Mouse (Mus musculus): ENCODE measurements around the gene Zfp711.
A peak's percentile ranks its signal among the peaks of the same experiment; 100 is the strongest.

The Zfp711 gene

DNA sequence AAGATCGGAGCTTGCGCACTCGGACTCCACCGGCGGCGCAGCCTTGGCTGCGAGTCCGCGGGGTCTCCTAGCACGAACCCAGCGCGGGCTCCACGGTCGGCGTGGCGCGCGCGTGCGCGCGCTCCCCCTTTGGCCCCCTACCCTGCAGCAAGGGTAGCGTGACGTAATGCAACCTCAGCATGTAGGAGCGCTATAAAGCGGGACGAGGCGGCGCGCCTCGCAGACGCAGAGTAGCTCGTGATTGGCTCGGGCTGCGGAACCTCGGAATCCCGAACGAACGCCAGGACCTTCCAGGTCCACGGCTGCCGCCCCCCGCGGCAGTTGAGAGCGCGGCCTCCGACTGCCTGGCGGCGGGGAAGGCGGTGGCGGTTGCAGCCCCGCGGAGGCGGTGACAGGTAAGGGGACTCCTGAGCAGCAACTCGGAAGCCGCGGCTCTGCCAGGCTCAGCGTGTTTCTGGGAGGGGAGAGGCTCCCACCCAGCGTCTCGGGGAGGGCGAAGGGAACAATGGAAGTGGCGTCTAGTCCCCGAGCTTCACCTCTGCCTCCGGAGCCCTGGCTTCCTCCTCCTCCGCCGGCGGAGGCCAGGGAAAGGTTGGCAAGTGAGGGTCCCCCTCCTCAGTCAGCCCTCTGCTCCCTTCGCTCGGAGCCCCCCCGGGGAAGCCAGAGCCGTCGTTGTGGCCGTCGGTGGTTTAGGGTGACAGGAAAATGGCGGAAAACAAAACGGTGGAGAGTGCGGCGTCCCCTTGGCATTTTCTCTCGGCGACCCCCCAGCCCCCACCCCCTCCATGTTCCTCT is at the start of gene Zfp711:
Gene Zfp711, plus strand, starts transcription at position 16 of the 795 bp plus-strand sequence.
- DNase-seq (ENCODE audit: low read depth), result peak; percentile 33

DNA sequence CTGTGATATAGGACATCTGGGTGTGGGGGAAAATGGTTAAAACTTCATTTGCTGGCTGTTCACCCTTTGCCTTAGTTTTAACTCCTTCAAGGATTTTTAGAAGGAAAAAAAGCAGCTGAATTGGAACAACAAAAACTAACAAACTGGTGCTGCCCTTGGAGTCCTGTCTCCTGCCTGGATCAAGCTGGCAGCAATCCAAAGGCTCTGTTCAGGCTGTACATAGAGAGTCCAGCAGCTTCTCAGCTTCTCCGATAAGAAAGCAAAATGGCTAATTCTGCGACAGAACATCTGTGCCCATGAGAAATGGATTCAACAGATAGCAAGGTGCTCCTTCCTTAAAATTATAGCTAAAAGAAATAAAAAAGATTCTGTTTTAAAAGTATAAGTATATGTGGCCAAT is 32.6 kb upstream of the Zfp711 start:
- DNase-seq (ENCODE audit: low read depth), result no peak

DNA sequence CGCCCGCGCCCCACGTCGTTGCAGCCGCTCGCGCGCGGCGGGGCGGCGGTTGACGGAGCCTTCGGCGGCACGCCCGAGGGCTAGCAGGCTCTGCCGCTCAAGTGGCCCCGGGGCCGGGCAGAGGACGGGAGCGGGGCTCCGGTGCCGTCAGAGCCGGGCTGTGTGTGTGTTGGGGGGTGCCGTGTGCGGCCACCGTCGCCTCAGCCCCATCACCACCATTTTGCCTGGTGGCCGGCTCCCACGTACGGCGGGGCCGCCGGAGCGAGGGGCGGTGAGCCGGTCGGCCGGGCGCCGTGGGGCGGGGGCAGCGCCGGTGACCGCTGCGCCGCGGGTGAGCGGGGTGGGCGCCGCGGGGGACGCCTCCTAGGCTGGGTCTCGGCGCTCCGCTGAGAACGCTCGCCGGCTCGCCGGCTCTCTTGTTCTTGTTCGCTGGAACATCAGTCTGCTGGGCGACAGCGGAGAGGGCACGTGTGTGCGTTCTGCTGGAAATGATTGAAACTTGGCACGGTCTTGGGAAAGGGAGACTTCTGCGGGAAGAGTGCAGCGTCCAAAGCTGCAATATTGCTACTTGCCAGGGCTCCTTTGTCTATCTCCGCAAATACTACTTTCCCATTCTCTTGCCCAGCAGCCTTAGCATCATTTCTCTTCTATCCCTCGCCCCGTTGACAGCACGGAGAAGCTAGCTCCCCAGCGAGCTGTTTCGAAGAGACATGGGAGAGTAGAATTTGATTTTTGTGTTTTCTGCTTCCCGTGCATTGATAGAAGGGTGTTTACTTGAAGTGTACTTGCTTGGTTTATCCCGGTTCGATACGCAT is 1.2 kb downstream of the Zfp711 start:
- no peak for DNase-seq (ENCODE audit: low read depth)

- no peak for DNase-seq (ENCODE audit: low read depth)
These were observed 75.2 kb downstream of the Zfp711 start for GRCm38 (mm10) chrX:112675525-112675924.

DNA sequence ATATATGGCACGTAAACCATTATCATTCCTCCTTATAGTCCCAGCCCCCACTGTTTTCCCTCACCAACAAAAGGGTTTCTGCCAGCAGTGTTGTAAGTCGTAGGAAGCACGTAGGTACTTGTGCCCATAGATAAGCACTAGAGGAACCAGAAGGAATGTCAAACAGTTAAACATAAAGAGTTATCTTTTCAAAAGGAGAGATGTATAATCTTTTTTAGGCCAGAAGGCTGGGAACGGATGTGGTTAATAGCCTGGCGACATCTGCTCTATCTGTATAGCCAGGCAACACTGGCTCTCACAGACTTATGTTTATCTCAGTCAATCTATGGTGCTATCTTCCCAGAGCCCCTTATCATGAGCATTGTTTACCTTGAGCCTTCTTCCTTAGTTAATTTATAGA is 80.3 kb downstream of the Zfp711 start:
- peak; percentile 10 for DNase-seq (ENCODE audit: low read depth)
